ENCODE assay signal across 8 mouse cellular contexts in the genomic region with DNA sequence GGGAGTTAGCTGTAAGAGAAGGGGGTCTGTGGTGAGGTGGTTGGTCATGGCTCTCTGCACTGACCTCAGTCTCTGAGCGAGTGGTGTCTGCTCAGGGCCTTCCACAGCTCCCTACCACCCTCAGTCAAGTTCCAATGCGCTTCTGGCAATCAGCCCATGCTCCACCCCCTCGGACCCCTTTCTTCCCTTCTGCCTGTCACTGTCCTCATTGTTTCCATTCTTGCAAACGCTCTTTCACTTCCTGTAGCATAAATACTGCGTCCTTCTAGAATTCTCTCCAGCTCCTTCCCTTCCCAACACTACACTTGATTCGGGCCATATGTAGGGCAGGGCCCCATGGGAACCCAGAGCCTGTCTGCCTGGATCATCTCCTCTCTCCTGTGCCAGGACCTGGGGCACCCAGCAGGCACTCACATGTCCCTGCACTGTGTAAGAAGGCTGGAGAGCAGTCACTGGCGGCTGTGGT. TPM values are rescaled to one million over a fixed set of nuclear protein-coding genes. Genes with fewer than 3 reads are reported as not detected.
A peak's percentile ranks its signal among the peaks of the same experiment; 100 is the strongest.
DNase-seq lines count a peak whose midpoint lies in the region; ATAC-seq lines count a peak whose summit lies in the region.

No protein-coding gene starts in this region.

- H3K27me3 ChIP-seq in liver, embryonic 11.5 days (replicated peaks; ENCODE audit: control insufficient read depth, insufficient read depth, low read length): peaks cover 4% of the 10 kb centered on the region
- H3K27me3 ChIP-seq in embryonic facial prominence, embryonic 10.5 days (replicated peaks; ENCODE audit: low read depth, poor library complexity, severe bottlenecking): peaks cover 8% of the 10 kb centered on the region; the same call in 1 of the 2 replicates
- no peaks in the 10 kb centered on the region for H3K27me3 ChIP-seq in hindbrain, embryonic 14.5 days (ENCODE audit: control insufficient read depth, insufficient read depth, low read length)
- no peaks in the 10 kb centered on the region; the same call in none of the 2 replicates for H3K27me3 ChIP-seq in midbrain, embryonic 12.5 days

- no peak overlapping the region for H3K27ac ChIP-seq in liver, embryonic 11.5 days (ENCODE audit: low read depth, low read length)
- 0 out of 2 replicates have a peak overlapping the region, but pooled peaks have one; percentile 40 for H3K27ac ChIP-seq in embryonic facial prominence, embryonic 10.5 days (replicated peaks)
- peak overlapping the region; percentile 38; the same call in 1 of the 2 replicates for H3K27ac ChIP-seq in hindbrain, embryonic 14.5 days
- no peak overlapping the region for H3K27ac ChIP-seq in midbrain, embryonic 12.5 days (replicated peaks)

- 0 out of 2 replicates have a peak overlapping the region, but pooled peaks have one; percentile 1 for H3K4me2 ChIP-seq in liver, embryonic 11.5 days
- H3K4me2 ChIP-seq in hindbrain, embryonic 14.5 days (replicated peaks): peak overlapping the region; percentile 57
- H3K4me2 ChIP-seq in midbrain, embryonic 12.5 days (replicated peaks): peak overlapping the region; percentile 40

- H3K36me3 ChIP-seq in liver, embryonic 11.5 days (ENCODE audit: control insufficient read depth, insufficient read depth, low read length): no peaks in the 10 kb centered on the region
- no peaks in the 10 kb centered on the region for H3K36me3 ChIP-seq in embryonic facial prominence, embryonic 10.5 days (replicated peaks)
- no peaks in the 10 kb centered on the region for H3K36me3 ChIP-seq in hindbrain, embryonic 14.5 days (replicated peaks; ENCODE audit: control insufficient read depth, insufficient read depth)
- H3K36me3 ChIP-seq in midbrain, embryonic 12.5 days: no peaks in the 10 kb centered on the region

- no peaks in the 10 kb centered on the region for H3K9me3 ChIP-seq in liver, embryonic 11.5 days (ENCODE audit: control insufficient read depth, low read length)
- H3K9me3 ChIP-seq in embryonic facial prominence, embryonic 10.5 days: no peaks in the 10 kb centered on the region
- H3K9me3 ChIP-seq in hindbrain, embryonic 14.5 days (ENCODE audit: control insufficient read depth, low read length): no peaks in the 10 kb centered on the region
- H3K9me3 ChIP-seq in midbrain, embryonic 12.5 days: no peaks in the 10 kb centered on the region

- no peak for ATAC-seq in liver, embryonic 11.5 days (replicated peaks; ENCODE audit: low FRiP score)
- ATAC-seq in hindbrain, embryonic 14.5 days (ENCODE audit: low FRiP score): peak; percentile 33; the same call in 1 of the 2 replicates
- ATAC-seq in midbrain, embryonic 12.5 days (ENCODE audit: low FRiP score, low read depth): peak; percentile 70

- WGBS in liver, embryonic 11.5 days: 54% methylated on average over 7 of the region's 7 CpGs
- 28% methylated on average over 7 of the region's 7 CpGs for WGBS in embryonic facial prominence, embryonic 10.5 days
- 17% methylated on average over 7 of the region's 7 CpGs for WGBS in hindbrain, embryonic 14.5 days
- WGBS in midbrain, embryonic 12.5 days: 22% methylated on average over 7 of the region's 7 CpGs

- no peak overlapping the region for H3K9ac ChIP-seq in liver, embryonic 11.5 days (ENCODE audit: low read depth, low read length)
- peak overlapping the region; percentile 41; the same call in 1 of the 2 replicates for H3K9ac ChIP-seq in hindbrain, embryonic 14.5 days
- H3K9ac ChIP-seq in midbrain, embryonic 12.5 days (replicated peaks): no peak overlapping the region

- no peak for DNase-seq in liver, embryonic 11.5 days (ENCODE audit: low spot score)
- no peak for DNase-seq in liver
- no peak for DNase-seq in embryonic facial prominence, embryonic 10.5 days (ENCODE audit: low spot score)
- DNase-seq in hindbrain, embryonic 14.5 days (ENCODE audit: low spot score): peak; percentile 28
- no peak for DNase-seq in urinary bladder, postnatal 25 days (ENCODE audit: low spot score)
- DNase-seq in right cerebral cortex, adult 18-20 months: no peak
- DNase-seq in natural killer cell, adult 2 months (ENCODE audit: low spot score in 2 of 2): no peak

- H3K4me3 ChIP-seq in liver, embryonic 11.5 days (ENCODE audit: low read depth, low read length): no peak overlapping the region
- H3K4me3 ChIP-seq in embryonic facial prominence, embryonic 10.5 days: peak overlapping the region; percentile 35
- H3K4me3 ChIP-seq in hindbrain, embryonic 14.5 days (replicated peaks; ENCODE audit: low read length): peak overlapping the region; percentile 19
- no peak overlapping the region for H3K4me3 ChIP-seq in midbrain, embryonic 12.5 days

- H3K4me1 ChIP-seq in liver, embryonic 11.5 days (replicated peaks; ENCODE audit: control insufficient read depth, insufficient read depth, low read length): peaks cover 7% of the 10 kb centered on the region; the same call in 1 of the 2 replicates
- H3K4me1 ChIP-seq in embryonic facial prominence, embryonic 10.5 days: peaks cover 11% of the 10 kb centered on the region
- H3K4me1 ChIP-seq in hindbrain, embryonic 14.5 days (replicated peaks; ENCODE audit: control insufficient read depth, insufficient read depth, low read length): peaks cover 7% of the 10 kb centered on the region
- H3K4me1 ChIP-seq in midbrain, embryonic 12.5 days: peaks cover 8% of the 10 kb centered on the region

RNA-seq across cellular contexts. Expression of gene Dab2ip, which starts 12.9 kb away (rescaled TPM):
- 16.2 and 20.0 TPM in 2 replicates for polyA plus RNA-seq in liver, embryonic 11.5 days (2014; fragmentation: Nextera tagmentation; extraction: Ambion mirVana)
- 34.7 and 35.4 TPM in 2 replicates for polyA plus RNA-seq in embryonic facial prominence, embryonic 10.5 days (2016; fragmentation: Nextera tagmentation; extraction: Ambion mirVana)
- 48.4 and 52.2 TPM in 2 replicates for polyA plus RNA-seq in hindbrain, embryonic 14.5 days (2014; fragmentation: Nextera tagmentation; extraction: Ambion mirVana)
- 47.9 and 48.3 TPM in 2 replicates for polyA plus RNA-seq in midbrain, embryonic 12.5 days (2016; fragmentation: Nextera tagmentation; extraction: Ambion mirVana)

Comparison
In these comparisons a context has a peak if more than half of its experiments do, and no peak if none do; other contexts are left out.
1. H3K27ac ChIP-seq: peak in embryonic facial prominence, embryonic 10.5 days (single experiment) and hindbrain, embryonic 14.5 days (single experiment); none in liver, embryonic 11.5 days (single experiment) and midbrain, embryonic 12.5 days (single experiment).
2. H3K4me2 ChIP-seq: peak in every context shown above with its lines; median percentile 57 in hindbrain, embryonic 14.5 days; 40 in midbrain, embryonic 12.5 days; 1 in liver, embryonic 11.5 days.
3. H3K4me3 ChIP-seq: peak in embryonic facial prominence, embryonic 10.5 days (single experiment) and hindbrain, embryonic 14.5 days (single experiment); none in liver, embryonic 11.5 days (single experiment) and midbrain, embryonic 12.5 days (single experiment).